Mouse (Mus musculus) thymus, adult 18-20 months (tissue): ENCODE measurements around the gene Foxo3.

ENCODE experiments used
- DNase-seq, 2 experiments: peaks; one replicate each; pipeline ENCODE4 v3.0.0; 2022; ENCODE audit warnings: mixed read lengths in 2 of 2

The Foxo3 gene

DNA sequence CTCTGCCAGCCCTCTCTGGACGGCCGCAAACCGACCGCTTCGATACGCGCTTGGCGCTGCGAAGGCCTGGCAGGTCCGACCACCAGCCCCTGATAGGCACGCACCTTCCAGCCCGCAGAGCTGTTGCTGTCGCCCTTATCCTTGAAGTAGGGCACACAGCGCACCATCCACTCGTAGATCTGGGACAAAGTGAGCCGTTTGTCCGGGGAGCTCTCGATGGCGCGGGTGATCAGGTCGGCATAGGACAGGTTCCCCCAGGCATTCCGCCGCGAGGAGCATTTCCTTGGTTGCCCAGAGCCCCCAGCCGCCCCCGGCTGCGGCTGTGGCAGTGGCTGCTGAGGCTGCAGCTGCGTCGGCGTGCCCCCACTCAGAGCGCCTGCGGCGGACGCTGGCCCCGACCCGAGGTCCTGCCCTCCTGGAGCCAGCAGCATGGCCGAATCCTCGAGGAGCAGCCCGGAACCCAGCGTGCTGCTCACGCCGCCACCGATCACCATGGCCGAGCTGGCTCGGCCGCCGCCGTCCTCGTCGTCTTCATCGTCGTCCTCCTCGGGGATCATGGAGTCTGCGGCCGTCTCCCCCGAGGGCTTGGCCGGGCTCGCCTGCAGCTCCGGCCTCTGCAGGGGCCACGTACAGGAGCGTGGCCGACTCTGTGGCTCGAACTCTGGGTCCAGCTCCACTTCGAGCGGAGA is 1.7 kb downstream of the Foxo3 start:
- peak; percentile 44 to 46 for DNase-seq

DNA sequence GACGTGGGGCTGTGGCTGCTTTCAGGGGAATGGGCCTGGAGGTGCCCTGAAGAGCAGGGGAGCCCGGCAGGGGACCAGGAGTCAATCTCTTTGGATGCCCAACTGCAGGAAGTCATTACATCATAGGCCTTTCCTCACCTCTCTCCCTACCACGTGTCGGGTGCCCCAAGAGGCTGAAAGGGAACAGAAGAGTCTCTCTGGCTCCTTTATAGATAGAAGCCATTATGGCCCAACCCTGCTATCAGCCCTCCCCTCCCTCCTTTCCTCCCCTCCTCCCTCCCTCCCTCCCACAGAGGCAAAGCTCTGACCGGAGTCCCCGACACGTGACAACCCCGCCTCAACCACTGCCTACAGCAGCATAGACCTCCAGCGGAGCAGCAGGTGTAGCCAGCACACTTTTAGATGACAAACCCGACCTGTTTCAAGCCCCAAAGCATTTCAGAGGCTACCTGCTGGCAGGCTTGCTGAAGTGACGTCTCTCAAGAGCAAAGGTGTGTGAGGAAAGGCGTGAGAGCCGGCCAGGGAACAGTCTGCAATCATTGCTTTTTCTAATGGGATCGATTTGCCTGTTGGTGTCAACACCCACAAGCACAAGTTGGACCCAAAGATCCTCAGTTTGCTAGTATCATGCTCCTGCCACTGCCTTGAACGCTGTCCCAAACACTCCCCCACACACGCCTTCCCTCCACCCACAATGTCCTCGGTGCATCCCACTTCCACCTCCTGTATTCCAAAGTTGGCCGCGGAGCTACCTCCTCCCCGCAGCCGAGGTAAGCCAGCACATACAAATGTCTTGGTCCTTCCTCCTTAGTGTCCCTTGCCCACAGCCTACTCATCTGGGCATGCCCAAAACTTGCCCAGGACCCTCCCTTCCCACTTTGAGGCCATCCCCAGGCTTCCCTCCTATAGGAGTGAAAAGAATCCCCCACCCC is 2.5 kb downstream of the Foxo3 start:
- DNase-seq = peak; percentile 52 to 72

DNA sequence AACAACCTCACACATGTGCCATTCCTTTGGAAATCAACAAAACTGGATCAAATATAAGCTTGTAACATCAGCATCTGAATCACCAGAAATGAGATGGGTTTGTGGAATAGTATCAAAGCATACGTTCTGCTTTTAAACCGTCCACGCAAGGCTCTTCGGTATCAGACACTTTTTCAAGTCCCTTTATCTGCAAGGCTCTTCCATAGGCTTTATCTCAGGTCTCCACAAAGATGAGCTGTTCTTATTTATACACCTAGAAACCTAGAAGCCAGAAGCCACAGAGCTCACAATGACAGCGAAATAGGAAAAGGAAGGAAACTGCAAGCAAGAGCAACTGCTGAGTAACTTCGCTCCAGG is 3.2 kb downstream of the Foxo3 start:
- no peak for DNase-seq

DNA sequence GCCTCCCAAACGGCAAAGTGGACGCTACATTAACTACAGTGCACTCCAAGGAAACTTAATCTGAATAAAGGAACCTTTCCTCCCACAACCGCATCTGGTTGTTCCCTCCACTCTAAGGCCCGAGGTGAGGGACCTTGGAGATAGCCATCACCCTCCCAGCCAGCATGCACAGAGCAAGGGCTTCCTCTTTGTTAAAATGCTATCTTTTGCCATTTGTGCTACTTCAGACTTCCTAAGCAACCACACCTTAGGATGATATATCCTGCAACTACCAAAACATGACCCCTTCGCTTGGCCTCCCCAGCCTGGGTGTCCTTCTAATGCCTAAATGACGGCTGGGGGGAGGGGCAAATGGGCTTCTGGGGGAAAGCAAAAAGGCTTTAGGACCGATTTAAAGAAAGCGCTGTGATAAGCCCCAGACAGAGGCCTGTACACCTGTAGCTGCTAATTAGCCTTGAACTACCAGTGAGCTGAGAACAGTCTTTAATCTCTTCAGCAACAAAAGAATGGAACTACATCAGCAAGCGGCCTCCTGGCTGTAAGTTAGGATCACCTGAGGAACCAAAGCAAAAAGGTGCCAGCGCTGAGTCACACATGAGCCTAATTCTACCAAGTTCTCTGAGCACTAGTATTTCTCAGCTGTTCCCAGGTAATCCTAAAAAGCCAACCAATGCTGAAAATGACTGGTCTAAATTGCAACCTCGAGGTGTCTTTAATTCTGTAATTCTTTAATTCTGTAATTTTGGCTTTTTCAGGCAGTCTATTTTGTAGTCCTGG is 4.9 kb downstream of the Foxo3 start:
- DNase-seq = no peak

DNA sequence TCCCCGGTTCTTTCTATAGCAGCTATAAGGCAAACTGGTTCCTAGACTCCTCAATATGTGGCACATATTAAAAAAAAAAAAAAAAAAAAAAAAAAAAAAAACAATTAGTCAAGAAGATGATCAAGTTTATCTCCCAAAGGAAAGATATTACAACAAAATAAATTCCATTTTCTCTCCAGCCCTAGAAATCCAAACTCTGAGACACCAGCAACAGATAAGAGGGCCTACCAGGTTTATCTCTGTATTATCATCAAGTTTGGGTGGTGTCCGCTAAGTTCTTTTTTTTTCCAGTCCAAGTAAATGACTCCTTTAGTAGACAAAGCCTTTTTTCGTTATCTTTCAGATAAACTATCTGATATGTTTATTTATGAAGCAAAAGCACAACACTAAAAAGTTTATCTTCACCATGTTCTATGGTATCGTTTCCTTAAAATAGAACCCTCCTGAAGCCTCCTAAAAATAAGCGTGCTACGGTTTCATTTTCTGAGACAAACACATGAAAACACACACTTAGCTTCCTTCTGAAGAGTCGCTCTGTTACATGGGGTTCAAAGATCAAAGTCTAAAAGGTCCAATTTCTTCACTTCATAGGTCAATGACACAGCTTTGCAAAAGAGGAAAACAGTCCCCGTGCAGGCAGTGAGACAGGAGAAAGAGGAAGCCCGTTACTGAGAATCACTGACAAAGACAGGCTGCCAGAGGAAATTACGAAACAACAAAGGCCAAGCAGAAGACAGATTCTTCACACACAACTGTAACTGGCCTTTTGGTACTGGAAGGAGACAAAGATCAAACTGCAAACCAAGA is 6.1 kb downstream of the Foxo3 start:
- DNase-seq = peak in 1 of 2 experiments; percentile 44

DNA sequence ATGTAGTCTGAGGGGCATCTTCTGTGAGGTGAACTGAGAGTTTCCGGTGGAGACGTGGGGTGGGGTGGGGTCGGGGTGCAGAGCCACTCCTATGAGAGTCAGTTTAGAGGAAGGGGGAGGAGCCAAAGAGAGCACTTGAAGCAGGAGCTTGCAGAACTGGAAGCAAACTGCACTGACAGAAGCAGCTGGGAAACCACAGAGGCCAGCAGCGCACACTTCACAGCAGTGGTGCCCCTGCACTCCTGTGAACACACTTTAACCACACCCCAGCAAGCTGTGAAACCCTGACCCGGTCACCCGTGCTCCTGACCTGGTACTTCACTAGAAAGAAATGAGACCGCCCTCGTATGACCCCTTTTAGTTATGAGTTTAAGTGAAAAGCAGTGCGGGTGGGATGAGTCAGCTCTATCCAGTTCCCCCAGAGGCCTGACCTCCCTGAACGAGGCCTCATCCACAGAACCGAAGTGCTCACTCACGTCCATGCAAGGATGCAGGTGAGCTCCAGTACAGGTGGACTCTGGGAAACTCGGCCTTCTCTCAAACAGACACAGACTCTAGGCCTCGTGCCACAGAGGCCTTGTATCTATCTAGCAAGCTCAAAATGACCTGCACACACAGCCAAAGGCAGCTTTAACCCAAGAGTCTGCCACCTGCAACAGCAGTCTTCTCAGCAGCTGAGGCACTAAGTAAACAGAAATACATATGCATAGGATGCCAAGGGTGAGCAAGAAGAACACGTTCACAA is 7.1 kb downstream of the Foxo3 start:
- peak; percentile 60 to 80 for DNase-seq

DNA sequence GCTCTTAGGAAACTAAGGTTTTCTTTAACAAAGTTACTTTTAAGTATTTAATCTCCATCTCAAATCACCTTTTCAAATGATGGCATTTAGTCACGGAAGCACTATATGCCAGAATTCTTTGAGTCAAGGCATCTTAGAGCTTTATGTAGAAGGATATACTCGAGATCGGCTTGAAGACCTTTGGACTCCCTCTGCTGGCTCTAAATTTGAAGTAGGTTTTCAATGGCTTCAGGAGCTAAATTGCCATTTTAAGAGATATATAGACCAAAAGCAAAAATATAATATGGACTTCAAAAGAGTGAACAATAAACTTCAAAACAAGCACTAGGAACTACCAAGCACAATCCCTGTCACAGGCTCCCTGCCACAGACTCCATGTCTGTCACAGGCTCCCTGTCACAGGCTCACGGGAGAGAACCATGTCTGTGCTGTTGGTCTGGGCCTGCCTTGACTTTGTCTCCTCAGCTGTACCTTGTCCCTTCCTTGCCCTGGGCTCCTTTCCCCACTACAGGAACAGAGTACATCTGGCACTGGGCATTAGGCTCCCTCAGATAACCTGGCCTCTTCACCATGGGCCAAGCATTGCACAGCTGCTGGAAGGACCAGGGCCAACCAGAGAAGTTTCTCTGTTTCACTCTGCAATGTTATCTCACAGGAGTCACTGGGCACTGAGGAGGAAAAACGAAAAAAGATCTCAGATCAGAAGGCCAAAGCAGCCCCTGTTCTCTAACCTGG is 8.6 kb downstream of the Foxo3 start:
- no peak for DNase-seq

DNA sequence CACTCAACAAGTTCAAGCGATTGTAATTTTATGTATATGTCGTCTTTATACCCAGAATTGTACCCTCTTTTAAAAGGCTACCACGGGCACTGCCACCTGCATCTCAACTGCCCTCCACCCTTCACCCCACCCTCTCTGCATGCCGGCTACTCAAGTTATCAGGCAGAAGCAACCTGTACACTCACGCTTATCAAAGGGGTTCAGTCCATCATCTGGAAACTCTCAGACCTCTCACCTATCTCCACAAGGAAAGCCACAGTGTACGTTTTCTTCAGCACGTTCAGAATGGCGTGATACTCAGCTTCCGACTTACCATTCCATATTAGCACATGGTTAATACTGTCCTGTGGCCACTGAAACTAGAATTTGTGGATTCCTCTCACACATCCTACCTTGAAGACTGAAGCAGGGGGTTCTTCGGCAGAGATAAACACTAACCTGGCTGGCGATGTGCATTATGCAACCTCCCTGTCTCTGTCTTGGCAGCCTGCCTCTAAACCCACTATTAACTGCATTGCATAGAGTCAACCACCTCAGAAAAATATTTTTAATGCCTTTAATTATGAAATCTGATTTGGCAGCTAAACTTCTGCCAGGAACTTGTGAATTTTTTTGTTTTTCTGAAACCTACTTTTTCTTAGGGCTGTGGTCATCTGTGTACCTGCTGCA is 11.4 kb downstream of the Foxo3 start:
- DNase-seq = no peak

DNA sequence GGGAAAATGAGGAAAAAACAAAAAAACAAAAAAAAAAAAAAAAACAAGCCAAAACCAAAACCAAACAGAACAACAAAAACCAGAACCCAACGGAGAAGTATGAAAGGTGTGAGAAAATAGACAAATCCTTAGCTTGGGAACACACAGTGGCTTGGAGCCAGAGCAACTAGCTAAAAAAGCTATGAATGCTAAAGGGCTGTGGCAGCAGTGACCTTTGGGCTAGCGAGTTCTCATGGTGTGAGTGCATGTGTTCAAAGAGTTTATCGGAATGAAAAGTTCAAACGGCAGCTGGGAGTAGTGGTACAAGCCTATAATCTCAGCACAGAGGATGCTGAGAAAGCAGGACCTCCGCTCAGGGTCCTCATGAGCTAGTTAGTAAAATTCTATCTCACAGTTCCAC is 12.4 kb downstream of the Foxo3 start:
- no peak for DNase-seq

DNA sequence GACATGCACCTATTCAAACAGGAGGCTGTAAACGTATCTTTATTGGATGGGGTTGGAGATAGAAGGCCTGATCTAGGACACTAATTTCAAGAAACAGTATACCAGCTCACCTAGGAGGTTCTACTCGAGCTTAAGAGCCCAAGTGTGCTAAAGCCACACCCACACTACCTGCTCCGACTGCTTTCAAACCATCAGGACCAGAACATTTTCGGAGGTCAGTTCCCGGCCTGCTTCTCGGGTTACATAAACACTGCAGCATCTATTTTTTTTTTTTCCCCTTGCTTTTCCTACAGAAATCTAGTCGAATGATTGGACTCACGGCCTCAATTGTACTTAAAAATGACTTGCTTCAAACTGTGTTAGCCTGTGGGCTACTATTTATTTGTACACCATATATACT is 12.9 kb downstream of the Foxo3 start:
- DNase-seq = no peak

DNA sequence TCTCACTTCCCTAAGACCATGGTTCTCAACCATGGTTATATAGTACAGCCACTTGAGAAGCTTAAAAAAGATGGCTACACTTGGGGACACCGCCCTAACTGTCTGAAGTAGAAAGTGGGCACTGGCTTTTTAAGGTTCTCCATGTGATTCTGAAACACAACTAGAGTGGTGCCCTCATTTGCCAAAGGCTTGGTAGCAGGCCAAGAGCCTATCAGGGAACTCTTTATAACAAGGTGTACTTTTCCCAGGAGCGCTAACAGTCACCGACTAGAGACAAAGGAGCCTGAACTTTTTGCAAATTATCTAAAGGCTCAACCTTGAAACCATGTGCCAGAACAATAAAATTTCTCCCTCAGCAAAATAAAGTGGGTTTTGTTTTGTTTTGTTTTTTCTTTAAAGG is 14.5 kb downstream of the Foxo3 start:
- DNase-seq = no peak

DNA sequence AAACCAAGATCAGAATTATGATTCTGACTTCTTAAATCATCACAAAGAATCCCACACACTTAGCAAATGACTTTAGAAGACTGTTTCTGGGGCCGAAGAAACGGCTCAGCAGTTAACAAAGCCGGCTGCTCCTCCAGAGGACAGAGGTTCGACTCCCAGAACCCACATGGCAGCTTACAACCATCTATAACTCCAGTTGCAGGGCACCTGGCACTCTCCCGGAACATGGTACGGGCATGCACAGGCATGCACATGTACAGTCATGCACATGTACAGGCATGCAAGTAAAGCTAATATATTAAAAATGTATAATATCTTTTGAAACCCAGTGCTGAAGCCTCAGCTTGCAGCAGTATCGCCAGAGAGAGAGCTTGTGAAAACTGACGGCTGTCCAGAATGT is 15.5 kb downstream of the Foxo3 start:
- DNase-seq = no peak

DNA sequence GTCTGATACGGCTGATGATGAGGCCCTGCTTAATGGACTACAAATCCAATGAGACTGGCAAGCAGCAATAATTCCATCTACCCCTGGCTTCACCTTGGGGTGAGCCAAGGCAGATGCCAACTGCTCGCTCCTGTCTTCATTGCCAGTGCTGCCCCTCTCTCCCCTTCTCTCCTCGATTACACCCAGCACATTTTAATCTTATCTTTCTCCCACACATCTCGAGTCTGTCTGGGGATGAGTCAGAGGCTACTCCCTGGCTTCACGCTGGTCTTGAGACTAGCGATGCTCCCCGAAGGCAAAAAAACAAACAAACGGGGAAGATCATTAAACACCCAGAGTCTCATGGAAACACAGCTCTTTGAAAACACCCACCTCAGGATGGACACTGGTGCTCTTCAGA is 16.0 kb downstream of the Foxo3 start:
- no peak for DNase-seq

DNA sequence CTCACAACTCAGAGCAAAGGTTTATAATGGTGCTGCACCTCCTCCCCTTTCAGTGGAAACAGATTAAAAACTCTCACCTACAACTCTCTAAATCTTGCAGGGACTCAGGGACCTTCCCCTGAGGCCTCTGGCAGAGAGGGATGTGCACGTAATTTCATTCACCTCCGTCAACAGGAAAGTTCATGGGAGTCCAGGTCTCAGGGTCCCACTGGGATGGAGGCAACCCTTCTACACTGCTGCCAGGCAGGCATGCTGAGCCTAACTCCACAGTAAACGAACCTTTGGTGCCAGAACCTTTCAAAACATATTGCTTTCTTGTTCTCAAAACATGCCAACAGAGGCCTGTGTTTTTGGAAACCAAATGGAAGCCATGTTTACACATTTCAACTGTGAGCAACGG is 17.0 kb downstream of the Foxo3 start:
- DNase-seq = no peak

DNA sequence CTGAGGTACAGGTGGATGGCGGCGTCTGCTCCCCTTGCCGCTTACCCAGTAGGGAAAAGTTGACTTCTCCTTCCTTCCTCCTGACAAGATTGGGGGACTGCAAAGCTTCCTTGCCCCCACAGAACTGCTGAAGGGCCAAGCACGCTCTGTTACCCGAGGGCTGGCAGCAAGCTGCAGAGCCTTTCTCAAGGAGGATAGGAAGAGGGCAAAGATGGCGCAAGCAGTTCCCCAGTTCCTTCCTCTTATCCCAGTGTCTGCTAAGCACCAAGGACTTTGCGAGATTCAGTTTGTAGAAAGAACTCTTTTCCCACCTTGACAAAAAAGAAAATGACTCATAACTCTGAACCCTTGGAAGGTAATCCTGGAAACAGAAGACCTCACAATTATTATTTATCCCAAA is 18.6 kb downstream of the Foxo3 start:
- no peak for DNase-seq

DNA sequence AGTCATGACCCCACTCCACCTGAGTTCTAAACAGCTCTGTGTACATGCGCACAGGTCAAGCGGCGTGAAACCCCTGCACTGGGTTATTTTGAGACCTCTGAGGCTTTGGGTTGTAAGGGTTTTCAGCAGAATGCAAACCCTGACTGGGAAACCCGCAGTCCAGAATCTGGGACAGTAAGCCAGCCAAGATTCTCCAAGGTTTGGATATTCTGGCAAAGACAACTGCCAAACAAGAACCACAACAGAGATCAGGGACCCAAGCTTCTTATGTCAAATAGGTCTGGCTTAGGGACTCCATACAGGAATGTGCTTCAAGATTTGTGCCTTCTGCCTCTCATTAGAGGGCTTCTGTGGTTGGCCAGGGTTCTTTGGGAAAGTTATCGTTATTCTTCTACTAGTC is 21.8 kb downstream of the Foxo3 start:
- DNase-seq = no peak

DNA sequence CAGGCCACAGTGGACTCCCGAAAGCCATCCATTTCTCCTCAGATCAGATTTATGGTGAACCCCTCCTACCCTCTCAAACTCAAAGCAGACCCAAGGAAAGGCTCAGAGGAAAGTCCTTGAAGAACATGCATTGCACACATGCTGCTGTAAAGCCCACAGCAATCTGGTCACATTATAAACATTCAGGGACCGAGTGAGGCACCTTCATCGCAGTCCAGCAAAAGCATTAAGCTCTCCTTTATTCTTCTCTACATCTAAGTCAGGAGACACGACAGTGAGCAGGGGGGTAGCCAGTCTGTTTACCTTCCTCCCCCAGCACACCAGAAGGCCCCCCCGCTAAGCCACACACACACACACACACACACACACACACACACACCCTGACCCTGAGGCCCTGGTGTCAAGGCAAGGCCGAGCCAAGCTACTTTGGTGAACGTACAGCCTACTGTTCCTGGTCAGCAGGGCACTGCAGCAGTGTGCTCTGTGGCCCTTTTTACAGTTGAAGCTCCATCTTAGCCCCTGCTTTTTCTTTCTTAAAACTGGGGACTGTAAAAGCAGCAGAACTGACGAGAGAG is 24.7 kb downstream of the Foxo3 start:
- DNase-seq = no peak

DNA sequence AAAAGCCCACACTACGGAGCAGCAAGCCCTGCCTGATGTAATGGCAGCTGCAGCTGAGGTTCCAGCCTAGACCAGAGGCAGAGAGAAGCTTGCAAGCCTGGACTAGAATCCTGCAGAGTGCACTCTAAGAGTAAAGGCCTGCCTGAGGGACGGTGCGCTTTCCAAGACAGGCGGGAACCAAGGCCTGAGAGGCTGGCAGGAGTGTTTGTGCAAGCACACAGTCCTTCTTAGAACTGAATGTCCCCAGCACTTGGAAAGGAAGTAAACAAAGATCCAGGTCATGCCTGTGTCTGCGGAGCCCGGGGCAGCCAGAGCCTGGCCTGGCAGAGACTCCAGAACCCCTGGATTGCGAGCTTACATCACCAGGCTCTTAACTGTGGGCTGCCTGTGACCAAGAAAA is 25.4 kb downstream of the Foxo3 start:
- no peak for DNase-seq

DNA sequence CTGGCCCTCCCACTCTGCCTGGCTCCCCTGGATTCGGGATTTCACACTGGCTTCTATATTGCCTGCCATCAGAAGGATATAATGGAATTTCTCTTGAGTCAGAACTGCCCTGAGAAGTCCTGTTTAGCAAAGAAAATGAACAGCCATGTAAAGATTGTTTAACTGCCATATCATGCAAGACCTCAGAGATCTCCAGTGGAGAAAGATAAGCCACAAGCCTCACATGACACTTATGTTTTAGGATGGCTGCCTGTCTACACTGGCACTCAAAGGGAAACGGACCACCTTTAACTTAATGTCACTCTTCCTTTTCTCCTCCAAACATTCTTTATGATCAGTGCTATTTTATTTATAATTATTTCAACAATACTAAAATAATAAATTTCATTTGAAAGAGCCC is 26.6 kb downstream of the Foxo3 start:
- no peak for DNase-seq

DNA sequence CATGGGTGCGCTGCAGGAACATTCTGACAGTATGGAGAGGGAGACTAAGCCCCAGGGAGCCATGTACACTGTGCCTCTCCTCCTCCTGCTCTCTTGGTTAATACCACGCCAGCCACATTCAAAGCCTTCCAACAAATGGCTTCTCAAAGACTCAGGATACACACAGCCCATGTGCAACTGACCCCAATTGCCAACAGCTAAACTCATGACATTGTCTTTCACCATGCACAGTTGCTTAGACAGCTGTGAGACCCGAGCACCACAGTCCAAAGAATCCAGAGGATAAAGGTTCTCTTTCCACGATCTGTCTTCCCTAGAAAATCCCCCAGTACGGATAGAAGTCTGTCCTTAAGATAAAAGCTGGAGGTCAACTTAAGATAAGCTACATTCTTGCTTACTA is 27.9 kb downstream of the Foxo3 start:
- DNase-seq = no peak
